Mouse (Mus musculus): Measurements from ENCODE around the gene Gnaz. TPM values are rescaled to one million over a fixed set of nuclear protein-coding genes. Genes with fewer than 3 reads are reported as not detected.
A peak's percentile ranks its signal among the peaks of the same experiment; 100 is the strongest.

Gene Gnaz
- polyA plus RNA-seq, 1 experiment from 2014 or later: 66.8 TPM

DNA sequence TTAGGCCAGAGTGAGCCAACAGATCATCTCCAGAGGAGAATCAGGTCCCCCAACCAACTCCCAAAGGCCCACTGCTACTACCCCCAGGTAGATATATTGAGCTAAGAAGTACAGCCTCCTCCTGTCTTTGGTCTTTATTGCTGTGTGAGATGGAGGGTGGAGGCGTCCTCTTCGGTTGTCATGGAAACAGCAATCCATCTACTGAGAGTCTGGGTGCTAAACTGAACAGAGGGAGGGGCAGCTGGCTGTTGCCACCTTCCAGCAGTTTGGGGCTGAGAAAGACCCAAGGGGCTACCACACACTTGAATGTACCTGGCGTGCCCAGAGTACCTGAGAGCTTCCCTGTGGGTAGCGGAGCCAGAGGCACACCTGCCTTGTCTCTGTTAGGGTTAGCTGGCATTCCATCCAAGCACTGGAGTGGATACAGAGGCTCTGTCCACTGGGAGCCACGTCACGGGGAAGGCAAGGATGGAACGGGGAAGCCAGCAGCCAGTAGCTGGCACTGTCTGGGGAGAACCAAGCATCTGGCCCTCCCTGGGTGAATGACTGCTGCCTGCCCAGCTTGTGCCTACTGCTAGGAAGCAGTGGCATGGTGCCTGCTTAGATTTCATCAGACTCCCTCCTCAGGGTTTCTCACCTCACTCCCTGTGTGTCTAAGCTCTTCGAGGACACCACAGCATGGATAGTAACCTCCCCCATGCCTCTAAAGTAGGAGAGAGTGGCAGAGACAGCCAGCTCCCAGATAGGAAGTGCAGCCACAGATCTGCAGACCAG is 40.1 kb downstream of the Gnaz start:
- DNase-seq (ENCODE audit: low spot score) (no peak), ATAC-seq (ENCODE audit: low FRiP score) (no peak)
- Histone ChIP-seq H3K4me3 (replicated peaks; ENCODE audit: low read length) (no peak overlapping the region), H3K9me3 (ENCODE audit: control insufficient read depth, low read length) (no peaks in the 10 kb centered on the region), H3K27me3 (ENCODE audit: control insufficient read depth, insufficient read depth, low read length) (no peaks in the 10 kb centered on the region), H3K9ac (no peak overlapping the region), H3K4me2 (replicated peaks) (no peak overlapping the region), H3K4me1 (replicated peaks; ENCODE audit: control insufficient read depth, insufficient read depth, low read length) (peaks cover 26% of the 10 kb centered on the region), H3K27ac (no peak overlapping the region), H3K36me3 (replicated peaks; ENCODE audit: control insufficient read depth, insufficient read depth) (no peaks in the 10 kb centered on the region)
- 51% methylated on average over 8 of the region's 8 CpGs for WGBS

- Histone ChIP-seq H3K9me3 (ENCODE audit: control insufficient read depth, low read length) (no peaks in the 10 kb centered on the region), H3K4me1 (replicated peaks; ENCODE audit: control insufficient read depth, insufficient read depth, low read length) (peaks cover 26% of the 10 kb centered on the region), H3K27ac (0 out of 2 replicates have a peak overlapping the region, but pooled peaks have one; percentile 20), H3K4me3 (replicated peaks; ENCODE audit: low read length) (no peak overlapping the region), H3K27me3 (ENCODE audit: control insufficient read depth, insufficient read depth, low read length) (no peaks in the 10 kb centered on the region), H3K4me2 (replicated peaks) (no peak overlapping the region), H3K36me3 (replicated peaks; ENCODE audit: control insufficient read depth, insufficient read depth) (peaks cover 6% of the 10 kb centered on the region), H3K9ac (no peak overlapping the region)
- DNase-seq (ENCODE audit: low spot score) (no peak), ATAC-seq (ENCODE audit: low FRiP score) (no peak)
- WGBS: 81% methylated on average over 15 of the region's 15 CpGs
Measured at GRCm38 (mm10) chr10:75010704-75011103, 43.7 kb downstream of the Gnaz start.

DNA sequence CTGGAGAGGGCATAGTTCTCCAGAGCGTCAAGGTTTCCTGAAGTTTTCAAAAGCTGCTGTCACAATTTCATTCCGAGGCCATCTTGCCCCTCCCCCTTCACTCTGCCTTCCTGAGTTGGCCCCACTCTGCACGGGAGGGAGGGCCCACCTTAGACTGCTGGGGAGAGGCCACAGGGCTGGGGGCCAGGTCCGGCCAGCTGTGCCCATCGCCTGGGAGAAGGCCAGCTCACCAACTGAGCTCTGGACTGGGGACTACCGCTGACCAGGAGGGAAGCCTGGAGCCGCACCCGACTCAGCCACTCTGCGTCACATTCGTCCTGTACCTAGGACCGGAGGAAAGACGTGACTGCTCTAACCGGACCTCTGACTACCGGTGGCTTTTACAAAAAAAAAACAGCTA is 48.5 kb downstream of the Gnaz start:
- 62% methylated on average over 14 of the region's 14 CpGs for WGBS

DNA sequence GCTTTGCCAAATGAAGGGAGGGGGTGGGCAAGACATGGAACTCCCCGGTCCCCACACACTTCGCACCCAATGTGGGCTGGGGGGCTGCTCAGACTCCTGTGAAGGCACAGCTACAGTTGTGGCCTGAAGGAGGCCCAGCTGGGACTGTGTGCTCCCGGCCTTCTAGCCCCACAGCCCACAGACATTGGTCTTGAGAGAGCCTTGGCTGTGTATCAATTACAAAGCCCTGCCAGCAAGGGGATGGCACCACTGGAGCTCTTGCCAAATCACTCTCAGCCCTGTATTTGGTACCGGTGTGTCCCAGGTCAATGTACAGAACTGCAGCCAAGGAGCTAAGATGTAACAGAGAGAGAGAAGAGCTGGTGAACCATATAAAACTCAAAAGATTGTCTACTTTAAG is 49.5 kb downstream of the Gnaz start:
- Histone ChIP-seq H3K27me3 (ENCODE audit: control insufficient read depth, insufficient read depth, low read length) (no peaks in the 10 kb centered on the region), H3K4me3 (replicated peaks; ENCODE audit: low read length) (no peak overlapping the region), H3K4me1 (replicated peaks; ENCODE audit: control insufficient read depth, insufficient read depth, low read length) (no peaks in the 10 kb centered on the region), H3K9me3 (ENCODE audit: control insufficient read depth, low read length) (no peaks in the 10 kb centered on the region), H3K4me2 (replicated peaks) (no peak overlapping the region), H3K9ac (no peak overlapping the region), H3K36me3 (replicated peaks; ENCODE audit: control insufficient read depth, insufficient read depth) (peaks cover 6% of the 10 kb centered on the region), H3K27ac (no peak overlapping the region)
- DNase-seq (ENCODE audit: low spot score) (no peak), ATAC-seq (ENCODE audit: low FRiP score) (no peak; the same call in 1 of the 2 replicates)
- 60% methylated on average over 4 of the region's 4 CpGs for WGBS

More for the DNA sequence above, 48.5 kb downstream of the Gnaz start:
- no peak overlapping the region for H3K4me3 ChIP-seq (replicated peaks; ENCODE audit: low read length)
- no peak overlapping the region for H3K9ac ChIP-seq
- peaks cover 8% of the 10 kb centered on the region; the same call in 1 of the 2 replicates for H3K4me1 ChIP-seq (replicated peaks; ENCODE audit: control insufficient read depth, insufficient read depth, low read length)
- no peaks in the 10 kb centered on the region for H3K9me3 ChIP-seq (ENCODE audit: control insufficient read depth, low read length)
- no peak overlapping the region for H3K4me2 ChIP-seq (replicated peaks)
- peaks cover 6% of the 10 kb centered on the region for H3K36me3 ChIP-seq (replicated peaks; ENCODE audit: control insufficient read depth, insufficient read depth)
- H3K27me3 ChIP-seq (ENCODE audit: control insufficient read depth, insufficient read depth, low read length): no peaks in the 10 kb centered on the region
- DNase-seq (ENCODE audit: low spot score) (no peak), ATAC-seq (ENCODE audit: low FRiP score) (no peak)
- no peak overlapping the region for H3K27ac ChIP-seq

- ATAC-seq (ENCODE audit: low FRiP score): no peak
- no peak overlapping the region for H3K9ac ChIP-seq
- no peak for DNase-seq (ENCODE audit: low spot score)
Measured at GRCm38 (mm10) chr10:75020271-75020670, 53.3 kb downstream of the Gnaz start.

GRCm38 (mm10) chr10:75021138-75021537 is 54.2 kb downstream of the Gnaz start:
- H3K9ac ChIP-seq: no peak overlapping the region
- no peaks in the 10 kb centered on the region for H3K36me3 ChIP-seq (replicated peaks; ENCODE audit: control insufficient read depth, insufficient read depth)
- 15% methylated on average over 6 of the region's 6 CpGs for WGBS
- no peak overlapping the region for H3K4me2 ChIP-seq (replicated peaks)
- no peak overlapping the region for H3K27ac ChIP-seq
- no peaks in the 10 kb centered on the region for H3K27me3 ChIP-seq (ENCODE audit: control insufficient read depth, insufficient read depth, low read length)
- DNase-seq (ENCODE audit: low spot score) (peak; percentile 87), ATAC-seq (ENCODE audit: low FRiP score) (0 out of 2 replicates have a peak, but pooled peaks have one; percentile 43)
- no peak overlapping the region for H3K4me3 ChIP-seq (replicated peaks; ENCODE audit: low read length)
- no peaks in the 10 kb centered on the region for H3K9me3 ChIP-seq (ENCODE audit: control insufficient read depth, low read length)
- no peaks in the 10 kb centered on the region for H3K4me1 ChIP-seq (replicated peaks; ENCODE audit: control insufficient read depth, insufficient read depth, low read length)

More at GRCm38 (mm10) chr10:75020271-75020670, 53.3 kb downstream of the Gnaz start:
- WGBS: 65% methylated on average over 2 of the region's 2 CpGs
- Histone ChIP-seq H3K36me3 (replicated peaks; ENCODE audit: control insufficient read depth, insufficient read depth) (peaks cover 2% of the 10 kb centered on the region), H3K27ac (no peak overlapping the region), H3K27me3 (ENCODE audit: control insufficient read depth, insufficient read depth, low read length) (no peaks in the 10 kb centered on the region), H3K4me3 (replicated peaks; ENCODE audit: low read length) (no peak overlapping the region), H3K9me3 (ENCODE audit: control insufficient read depth, low read length) (no peaks in the 10 kb centered on the region), H3K4me2 (replicated peaks) (no peak overlapping the region), H3K4me1 (replicated peaks; ENCODE audit: control insufficient read depth, insufficient read depth, low read length) (no peaks in the 10 kb centered on the region)

- ATAC-seq (ENCODE audit: low FRiP score) (peak; percentile 26; the same call in 1 of the 2 replicates), DNase-seq (ENCODE audit: low spot score) (no peak)
- H3K27ac ChIP-seq: no peak overlapping the region
- H3K9me3 ChIP-seq (ENCODE audit: control insufficient read depth, low read length): no peaks in the 10 kb centered on the region
- H3K4me3 ChIP-seq (replicated peaks; ENCODE audit: low read length): no peak overlapping the region
- no peaks in the 10 kb centered on the region for H3K27me3 ChIP-seq (ENCODE audit: control insufficient read depth, insufficient read depth, low read length)
- H3K4me1 ChIP-seq (replicated peaks; ENCODE audit: control insufficient read depth, insufficient read depth, low read length): no peaks in the 10 kb centered on the region; the same call in 1 of the 2 replicates
- H3K9ac ChIP-seq: no peak overlapping the region
- 49% methylated on average over 8 of the region's 8 CpGs for WGBS
- H3K4me2 ChIP-seq (replicated peaks): no peak overlapping the region
- no peaks in the 10 kb centered on the region for H3K36me3 ChIP-seq (replicated peaks; ENCODE audit: control insufficient read depth, insufficient read depth)
Measured at GRCm38 (mm10) chr10:75026491-75026890, 59.5 kb downstream of the Gnaz start.

DNA sequence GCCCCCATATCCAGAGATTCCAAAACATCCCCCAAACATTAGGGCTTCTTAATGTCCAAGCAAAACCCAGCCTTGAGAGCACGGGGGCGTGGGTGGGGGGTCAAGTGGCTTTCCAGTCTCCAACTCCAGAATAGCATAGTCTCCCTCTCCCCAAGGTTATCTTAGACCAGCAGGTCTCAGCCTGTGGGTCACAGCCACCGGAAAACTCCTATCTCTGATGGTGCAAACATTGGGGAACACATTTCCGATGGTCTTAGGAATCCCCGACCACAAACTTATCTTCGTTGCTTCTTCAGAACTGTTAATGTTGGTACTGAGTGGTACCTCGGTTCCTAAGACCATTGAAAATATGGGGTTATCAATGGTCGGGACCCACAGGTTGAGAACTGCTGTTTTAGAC is 61.8 kb downstream of the Gnaz start:
- H3K36me3 ChIP-seq (replicated peaks; ENCODE audit: control insufficient read depth, insufficient read depth): no peaks in the 10 kb centered on the region
- no peaks in the 10 kb centered on the region for H3K27me3 ChIP-seq (ENCODE audit: control insufficient read depth, insufficient read depth, low read length)
- H3K9me3 ChIP-seq (ENCODE audit: control insufficient read depth, low read length): no peaks in the 10 kb centered on the region
- ATAC-seq (ENCODE audit: low FRiP score) (no peak), DNase-seq (ENCODE audit: low spot score) (no peak)
- peaks cover 12% of the 10 kb centered on the region for H3K4me1 ChIP-seq (replicated peaks; ENCODE audit: control insufficient read depth, insufficient read depth, low read length)
- no peak overlapping the region for H3K4me3 ChIP-seq (replicated peaks; ENCODE audit: low read length)
- no peak overlapping the region for H3K27ac ChIP-seq
- 92% methylated on average over 8 of the region's 8 CpGs for WGBS
- H3K9ac ChIP-seq: no peak overlapping the region
- no peak overlapping the region for H3K4me2 ChIP-seq (replicated peaks)

DNA sequence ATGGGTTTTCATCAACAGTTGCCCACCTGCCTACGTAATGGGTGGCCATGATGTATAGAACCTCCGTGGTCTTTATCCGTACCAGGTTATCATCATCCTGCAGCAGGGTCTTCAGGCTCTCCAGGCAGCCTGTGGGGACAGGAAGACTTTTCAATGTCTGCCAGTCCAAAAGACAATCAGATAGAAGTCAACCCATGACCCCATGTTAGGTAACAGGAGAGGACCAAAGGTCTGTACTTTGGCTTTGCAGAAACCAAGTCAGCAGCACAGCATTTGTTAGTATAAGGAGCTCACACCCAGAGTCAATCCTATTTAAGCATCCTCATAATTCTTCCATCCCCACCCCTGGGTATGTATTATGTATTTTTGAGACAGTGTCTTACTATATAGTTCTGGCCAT is 62.7 kb downstream of the Gnaz start:
- no peak overlapping the region for H3K27ac ChIP-seq
- H3K9me3 ChIP-seq (ENCODE audit: control insufficient read depth, low read length): no peaks in the 10 kb centered on the region
- ATAC-seq (ENCODE audit: low FRiP score): no peak
- no peak overlapping the region for H3K4me2 ChIP-seq (replicated peaks)
- no peak overlapping the region for H3K9ac ChIP-seq
- DNase-seq (ENCODE audit: low spot score): no peak
- H3K4me1 ChIP-seq (replicated peaks; ENCODE audit: control insufficient read depth, insufficient read depth, low read length): peaks cover 12% of the 10 kb centered on the region
- 92% methylated on average over 3 of the region's 3 CpGs for WGBS
- H3K36me3 ChIP-seq (replicated peaks; ENCODE audit: control insufficient read depth, insufficient read depth): no peaks in the 10 kb centered on the region
- no peak overlapping the region for H3K4me3 ChIP-seq (replicated peaks; ENCODE audit: low read length)
- no peaks in the 10 kb centered on the region for H3K27me3 ChIP-seq (ENCODE audit: control insufficient read depth, insufficient read depth, low read length)
